Mouse (Mus musculus) heart, postnatal 0 days (tissue): ENCODE measurements around the gene St6gal1.

Experiments used
- CTCF ChIP-seq: IDR thresholded peaks from 2 replicates; pipeline ENCODE4 v1.5.1; 2016; ENCODE audit warnings: antibody characterized with exemption, control low read depth, low read depth
- EP300 ChIP-seq: IDR thresholded peaks from 2 replicates; pipeline ENCODE4 v1.6.1; 2016; ENCODE audit warnings: antibody characterized with exemption, low read depth

GRCm38 (mm10) chr16:23369124-23369523 lies 144.6 kb downstream of the St6gal1 start:
- TF ChIP-seq CTCF (no peak), EP300 (no peak)
